Mouse (Mus musculus): ENCODE measurements around the gene Aplp2. TPM values are rescaled to one million over a fixed set of nuclear protein-coding genes. Genes with fewer than 3 reads are reported as not detected.

Gene Aplp2
- polyA plus RNA-seq, 1 experiment: 427 TPM

- TF ChIP-seq CTCF (IDR thresholded peaks at IDR 0.05; ENCODE audit: low read depth, low read length) (no peak), POLR2A (IDR thresholded peaks at IDR 0.05; ENCODE audit: borderline replicate concordance, low read depth, low read length) (no peak)
- H3K4me1 ChIP-seq (ENCODE audit: control insufficient read depth, insufficient read depth, low read length): peaks cover 19% of the 10 kb centered on the region
Observed at GRCm38 (mm10) chr9:31142924-31143323, 68.7 kb downstream of the Aplp2 start.

GRCm38 (mm10) chr9:31133131-31133530 lies 78.5 kb downstream of the Aplp2 start:
- TF ChIP-seq CTCF (IDR thresholded peaks at IDR 0.05; ENCODE audit: low read depth, low read length): no peak
- no peak for TF ChIP-seq POLR2A (IDR thresholded peaks at IDR 0.05; ENCODE audit: borderline replicate concordance, low read depth, low read length)
- Histone ChIP-seq H3K4me3 (ENCODE audit: insufficient read depth, low read length) (no peak overlapping the region), H3K27ac (ENCODE audit: insufficient read depth, low read depth, low read length) (no peak overlapping the region), H3K4me1 (ENCODE audit: control insufficient read depth, insufficient read depth, low read length) (peaks cover 21% of the 10 kb centered on the region)

More at GRCm38 (mm10) chr9:31142924-31143323, 68.7 kb downstream of the Aplp2 start:
- Histone ChIP-seq H3K4me3 (ENCODE audit: insufficient read depth, low read length) (no peak overlapping the region), H3K27ac (ENCODE audit: insufficient read depth, low read depth, low read length) (no peak overlapping the region)

GRCm38 (mm10) chr9:31131205-31131968 lies 80.2 kb downstream of the Aplp2 start, which contains the start of gene St14:
Gene St14 (minus strand): TSS chr9:31131853.
- TF ChIP-seq CTCF (IDR thresholded peaks at IDR 0.05; ENCODE audit: low read depth, low read length) (no peak), POLR2A (IDR thresholded peaks at IDR 0.05; ENCODE audit: borderline replicate concordance, low read depth, low read length) (no peak)
- no peak within 1 kb of the TSS for H3K27ac ChIP-seq (ENCODE audit: insufficient read depth, low read depth, low read length)
- peaks cover 21% of the 10 kb centered on the region for H3K4me1 ChIP-seq (ENCODE audit: control insufficient read depth, insufficient read depth, low read length)
- H3K4me3 ChIP-seq (ENCODE audit: insufficient read depth, low read length): peak within 1 kb of the TSS; percentile 66

- H3K27ac ChIP-seq (ENCODE audit: insufficient read depth, low read depth, low read length): no peak overlapping the region
- H3K4me3 ChIP-seq (ENCODE audit: insufficient read depth, low read length): peak overlapping the region; percentile 66
- TF ChIP-seq CTCF (IDR thresholded peaks at IDR 0.05; ENCODE audit: low read depth, low read length) (no peak), POLR2A (IDR thresholded peaks at IDR 0.05; ENCODE audit: borderline replicate concordance, low read depth, low read length) (no peak)
- peaks cover 25% of the 10 kb centered on the region for H3K4me1 ChIP-seq (ENCODE audit: control insufficient read depth, insufficient read depth, low read length)
Observed at GRCm38 (mm10) chr9:31130357-31131204, 81.0 kb downstream of the Aplp2 start.

GRCm38 (mm10) chr9:31129956-31130355 lies 81.7 kb downstream of the Aplp2 start:
- H3K27ac ChIP-seq (ENCODE audit: insufficient read depth, low read depth, low read length): no peak overlapping the region
- peaks cover 25% of the 10 kb centered on the region for H3K4me1 ChIP-seq (ENCODE audit: control insufficient read depth, insufficient read depth, low read length)

GRCm38 (mm10) chr9:31127876-31128465 lies 83.6 kb downstream of the Aplp2 start:
- no peak overlapping the region for H3K27ac ChIP-seq (ENCODE audit: insufficient read depth, low read depth, low read length)
- no peak overlapping the region for H3K4me3 ChIP-seq (ENCODE audit: insufficient read depth, low read length)
- H3K4me1 ChIP-seq (ENCODE audit: control insufficient read depth, insufficient read depth, low read length): peaks cover 21% of the 10 kb centered on the region
- no peak for TF ChIP-seq CTCF (IDR thresholded peaks at IDR 0.05; ENCODE audit: low read depth, low read length)
- no peak for TF ChIP-seq POLR2A (IDR thresholded peaks at IDR 0.05; ENCODE audit: borderline replicate concordance, low read depth, low read length)

More at GRCm38 (mm10) chr9:31129956-31130355, 81.7 kb downstream of the Aplp2 start:
- no peak for TF ChIP-seq CTCF (IDR thresholded peaks at IDR 0.05; ENCODE audit: low read depth, low read length)
- TF ChIP-seq POLR2A (IDR thresholded peaks at IDR 0.05; ENCODE audit: borderline replicate concordance, low read depth, low read length): no peak
- peak overlapping the region; percentile 66 for H3K4me3 ChIP-seq (ENCODE audit: insufficient read depth, low read length)

GRCm38 (mm10) chr9:31126079-31126478 lies 85.5 kb downstream of the Aplp2 start:
- no peak for TF ChIP-seq POLR2A (IDR thresholded peaks at IDR 0.05; ENCODE audit: borderline replicate concordance, low read depth, low read length)
- TF ChIP-seq CTCF (IDR thresholded peaks at IDR 0.05; ENCODE audit: low read depth, low read length): no peak
- H3K4me3 ChIP-seq (ENCODE audit: insufficient read depth, low read length): no peak overlapping the region
- peaks cover 11% of the 10 kb centered on the region for H3K4me1 ChIP-seq (ENCODE audit: control insufficient read depth, insufficient read depth, low read length)
- H3K27ac ChIP-seq (ENCODE audit: insufficient read depth, low read depth, low read length): no peak overlapping the region

- no peak overlapping the region for H3K4me3 ChIP-seq (ENCODE audit: insufficient read depth, low read length)
- H3K4me1 ChIP-seq (ENCODE audit: control insufficient read depth, insufficient read depth, low read length): peaks cover 14% of the 10 kb centered on the region
- TF ChIP-seq CTCF (IDR thresholded peaks at IDR 0.05; ENCODE audit: low read depth, low read length): no peak
- no peak for TF ChIP-seq POLR2A (IDR thresholded peaks at IDR 0.05; ENCODE audit: borderline replicate concordance, low read depth, low read length)
- H3K27ac ChIP-seq (ENCODE audit: insufficient read depth, low read depth, low read length): no peak overlapping the region
Observed at GRCm38 (mm10) chr9:31122464-31123030, 89.1 kb downstream of the Aplp2 start.

- no peak for TF ChIP-seq POLR2A (IDR thresholded peaks at IDR 0.05; ENCODE audit: borderline replicate concordance, low read depth, low read length)
- TF ChIP-seq CTCF (IDR thresholded peaks at IDR 0.05; ENCODE audit: low read depth, low read length): no peak
- no peak overlapping the region for H3K27ac ChIP-seq (ENCODE audit: insufficient read depth, low read depth, low read length)
- H3K4me1 ChIP-seq (ENCODE audit: control insufficient read depth, insufficient read depth, low read length): peaks cover 9% of the 10 kb centered on the region
- no peak overlapping the region for H3K4me3 ChIP-seq (ENCODE audit: insufficient read depth, low read length)
Observed at GRCm38 (mm10) chr9:31120533-31120915, 91.1 kb downstream of the Aplp2 start.
